Mouse (Mus musculus) left cerebral cortex, adult 9 months (tissue): ENCODE data around the gene Ros1.

Source experiments
- DNase-seq, 2 experiments: peaks; one replicate each; pipeline ENCODE4 v3.0.0; 2022; ENCODE audit warnings: low spot score in 2 of 2

The Ros1 gene

GRCm38 (mm10) chr10:52159704-52160103 lies 35.3 kb downstream of the Ros1 start:
- DNase-seq, result no peak

GRCm38 (mm10) chr10:52133354-52134074 lies 61.5 kb downstream of the Ros1 start:
- DNase-seq, result no peak

GRCm38 (mm10) chr10:52130762-52131161 lies 64.3 kb downstream of the Ros1 start:
- DNase-seq, result no peak

GRCm38 (mm10) chr10:52128874-52129412 lies 66.1 kb downstream of the Ros1 start:
- DNase-seq, result no peak

GRCm38 (mm10) chr10:52106164-52106757 lies 88.8 kb downstream of the Ros1 start:
- DNase-seq, result peak in 1 of 2 experiments; percentile 34

GRCm38 (mm10) chr10:52101273-52101672 lies 93.8 kb downstream of the Ros1 start:
- DNase-seq, result no peak

- DNase-seq, result no peak
Measured at GRCm38 (mm10) chr10:52092181-52092580, 102.9 kb downstream of the Ros1 start.

- DNase-seq, result no peak
Measured at GRCm38 (mm10) chr10:52086681-52087080, 108.4 kb downstream of the Ros1 start.

- peak; percentile 5 to 49 for DNase-seq
Measured at GRCm38 (mm10) chr10:52072482-52072881, 122.6 kb downstream of the Ros1 start.

- no peak for DNase-seq
Measured at GRCm38 (mm10) chr10:52048287-52048686, 146.8 kb downstream of the Ros1 start.

- DNase-seq, result no peak
Measured at GRCm38 (mm10) chr10:52043086-52043485, 152.0 kb downstream of the Ros1 start.

- no peak for DNase-seq
Measured at GRCm38 (mm10) chr10:52039392-52039791, 155.7 kb downstream of the Ros1 start.

GRCm38 (mm10) chr10:52033729-52034128 lies 161.3 kb downstream of the Ros1 start:
- no peak for DNase-seq

- no peak for DNase-seq
Measured at GRCm38 (mm10) chr10:52029421-52030080, 165.5 kb downstream of the Ros1 start.

GRCm38 (mm10) chr10:52028561-52029370 lies 166.3 kb downstream of the Ros1 start:
- no peak for DNase-seq

- no peak for DNase-seq
Measured at GRCm38 (mm10) chr10:52027161-52028035, 167.6 kb downstream of the Ros1 start.

- no peak for DNase-seq
Measured at GRCm38 (mm10) chr10:52025821-52026220, 169.2 kb downstream of the Ros1 start.

GRCm38 (mm10) chr10:52025291-52025690 lies 169.8 kb downstream of the Ros1 start:
- no peak for DNase-seq

- DNase-seq, result no peak
Measured at GRCm38 (mm10) chr10:52024053-52024410, 171.0 kb downstream of the Ros1 start.

- no peak for DNase-seq
Measured at GRCm38 (mm10) chr10:52023213-52024052, 171.6 kb downstream of the Ros1 start.
